Mouse (Mus musculus): Measurements from ENCODE around the gene Cenpt.
"Not testable (repeated sequence)": the region's sequence is repeated elsewhere in the genome, so short reads cannot be mapped to it uniquely, and the experiment has no call there.

Gene Cenpt

GRCm38 (mm10) chr8:105854715-105855216 is 1.7 kb upstream of the Cenpt start, which contains the start of gene Thap11:
Gene Thap11, plus strand, starts transcription at chr8:105855132.
- DNase-seq (ENCODE audit: low spot score in 2 of 2), result peak; percentile 91 to 92

GRCm38 (mm10) chr8:105854303-105854702 is 1.2 kb upstream of the Cenpt start:
- no peak for DNase-seq (ENCODE audit: low spot score in 2 of 2)

GRCm38 (mm10) chr8:105852146-105852729 is 840 bp downstream of the Cenpt start:
- DNase-seq (ENCODE audit: low spot score in 2 of 2), result no peak

- DNase-seq (ENCODE audit: low spot score in 2 of 2), result peak; percentile 85 to 89
These were observed 1.4 kb downstream of the Cenpt start for GRCm38 (mm10) chr8:105851651-105852143.

- DNase-seq (ENCODE audit: low spot score in 2 of 2), result no peak
These were observed 2.5 kb downstream of the Cenpt start for GRCm38 (mm10) chr8:105850611-105851010.

GRCm38 (mm10) chr8:105850014-105850413 is 3.1 kb downstream of the Cenpt start:
- DNase-seq (ENCODE audit: low spot score in 2 of 2), result no peak

- no peak for DNase-seq (ENCODE audit: low spot score in 2 of 2)
These were observed 6.4 kb downstream of the Cenpt start for GRCm38 (mm10) chr8:105846678-105847077.

- no peak for DNase-seq (ENCODE audit: low spot score in 2 of 2)
These were observed 13.9 kb downstream of the Cenpt start for GRCm38 (mm10) chr8:105839209-105839608.

- peak; percentile 60 to 62 for DNase-seq (ENCODE audit: low spot score in 2 of 2)
These were observed 16.1 kb downstream of the Cenpt start for GRCm38 (mm10) chr8:105836991-105837390.

GRCm38 (mm10) chr8:105835318-105835717 is 17.8 kb downstream of the Cenpt start:
- DNase-seq (ENCODE audit: low spot score in 2 of 2), result peak; percentile 80 to 86

GRCm38 (mm10) chr8:105833740-105834139 is 19.3 kb downstream of the Cenpt start:
- not testable (repeated sequence) for DNase-seq (ENCODE audit: low spot score in 2 of 2)

GRCm38 (mm10) chr8:105826861-105827848 is 25.9 kb downstream of the Cenpt start, which contains the start of the genes Ranbp10 and Tsnaxip1:
Gene Ranbp10, minus strand, starts transcription at chr8:105827350.
Gene Tsnaxip1, plus strand, starts transcription at chr8:105827731.
- peak; percentile 97 to 98 for DNase-seq (ENCODE audit: low spot score in 2 of 2)

- no peak for DNase-seq (ENCODE audit: low spot score in 2 of 2)
These were observed 26.7 kb downstream of the Cenpt start for GRCm38 (mm10) chr8:105826379-105826778.

- peak; percentile 17 to 34 for DNase-seq (ENCODE audit: low spot score in 2 of 2)
These were observed 27.6 kb downstream of the Cenpt start for GRCm38 (mm10) chr8:105825506-105825905.

GRCm38 (mm10) chr8:105820925-105821324 is 32.2 kb downstream of the Cenpt start:
- DNase-seq (ENCODE audit: low spot score in 2 of 2), result peak; percentile 74 to 87

- peak in 1 of 2 experiments; percentile 35 for DNase-seq (ENCODE audit: low spot score in 2 of 2)
These were observed 33.4 kb downstream of the Cenpt start for GRCm38 (mm10) chr8:105819659-105820058.

- DNase-seq (ENCODE audit: low spot score in 2 of 2), result no peak
These were observed 39.8 kb downstream of the Cenpt start for GRCm38 (mm10) chr8:105813241-105813640.

GRCm38 (mm10) chr8:105812511-105812910 is 40.6 kb downstream of the Cenpt start:
- no peak for DNase-seq (ENCODE audit: low spot score in 2 of 2)

- no peak for DNase-seq (ENCODE audit: low spot score in 2 of 2)
These were observed 41.5 kb downstream of the Cenpt start for GRCm38 (mm10) chr8:105811543-105811942.

- no peak for DNase-seq (ENCODE audit: low spot score in 2 of 2)
These were observed 42.0 kb downstream of the Cenpt start for GRCm38 (mm10) chr8:105811061-105811460.

- peak; percentile 74 to 75 for DNase-seq (ENCODE audit: low spot score in 2 of 2)
These were observed 42.8 kb downstream of the Cenpt start for GRCm38 (mm10) chr8:105810245-105810786.

- DNase-seq (ENCODE audit: low spot score in 2 of 2), result no peak
These were observed 44.6 kb downstream of the Cenpt start for GRCm38 (mm10) chr8:105808480-105808879.

Data from spleen, postnatal 36 days (tissue).